Mouse (Mus musculus) spleen, adult 2 months (tissue): Measurements from ENCODE around the gene Cxcr5.

Experiments used
- CTCF ChIP-seq: fragments of 200-500 bp; IDR thresholded peaks from 2 replicates; pipeline ENCODE4 v1.5.1; 2011; ENCODE audit warnings: mild to moderate bottlenecking, inconsistent platforms; ENCODE audit not compliant: insufficient read depth, insufficient read length, insufficient replicate concordance; ENCODE audit errors: extremely low read depth
- POLR2A ChIP-seq: fragments of 200-500 bp; IDR thresholded peaks from 2 replicates; pipeline ENCODE4 v1.6.1; 2011; ENCODE audit warnings: low read depth, low read length, inconsistent platforms

GRCm38 (mm10) chr9:44475936-44476335 lies 85.7 kb downstream of the Cxcr5 start:
- no peak for TF ChIP-seq CTCF
- TF ChIP-seq POLR2A: no peak
